In genomic region chr10:120893938-120894337, GRCm38 (mm10) we compare ENCODE assay signal across 10 mouse cellular contexts.
"Had no signal": no experiment of that assay in that cellular context is flagged by ENCODE, and none has a peak within 500 bp of the region (broad histone marks: within the 10 kb centered on the region; RNA-seq: fewer than 3 reads in every experiment).

No protein-coding gene starts in this region.

- H3K9me3 ChIP-seq: lung, embryonic 15.5 days; midbrain, embryonic 13.5 days; stomach, embryonic 15.5 days had no signal

- H3K27me3 ChIP-seq: lung, embryonic 15.5 days; stomach, embryonic 15.5 days had no signal

- H3K36me3 ChIP-seq: lung, embryonic 15.5 days; midbrain, embryonic 13.5 days; stomach, embryonic 15.5 days had no signal

- H3K27ac ChIP-seq: kidney, postnatal 0 days; layer of hippocampus, adult 2 months; limb, embryonic 12.5 days; lung, embryonic 15.5 days; midbrain, embryonic 13.5 days; stomach, embryonic 15.5 days had no signal

- H3K9ac ChIP-seq: limb, embryonic 12.5 days; lung, embryonic 15.5 days; midbrain, embryonic 13.5 days; stomach, embryonic 15.5 days had no signal

- DNase-seq: kidney, postnatal 4 days; right cerebral cortex, postnatal 14 days; thymus, postnatal 4 days had no signal

- H3K4me2 ChIP-seq: limb, embryonic 12.5 days; liver, embryonic 11.5 days; lung, embryonic 15.5 days; midbrain, embryonic 13.5 days had no signal

- H3K4me3 ChIP-seq: layer of hippocampus, adult 2 months; limb, embryonic 12.5 days; lung, embryonic 15.5 days; midbrain, embryonic 13.5 days; stomach, embryonic 15.5 days had no signal

- ATAC-seq: midbrain, embryonic 13.5 days had no signal
